Mouse (Mus musculus) lung, adult 2 months (tissue): Measurements from ENCODE around the gene Tex13c2. TPM values are rescaled to one million over a fixed set of nuclear protein-coding genes. Genes with fewer than 3 reads are reported as not detected.

Experiments used
- DNase-seq: peaks from one replicate; pipeline ENCODE4 v3.0.0; 2022
- H3K4me1 ChIP-seq: fragments of 200-500 bp; 2 replicates; pipeline ENCODE4 v1.6.1; 2011; ENCODE audit warnings: low read length; ENCODE audit not compliant: control insufficient read depth, insufficient read depth
- H3K4me3 ChIP-seq: fragments of 200-500 bp; replicated peaks from 2 replicates; pipeline ENCODE3; 2011; ENCODE audit warnings: low read depth, mild to moderate bottlenecking, control low read depth, low read length; ENCODE audit errors: extremely low read depth
- CTCF ChIP-seq: fragments of 200-500 bp; IDR thresholded peaks from 2 replicates; pipeline ENCODE4 v1.5.1; 2011; ENCODE audit warnings: mild to moderate bottlenecking, low read length, control low read depth; ENCODE audit not compliant: insufficient read depth
- POLR2A ChIP-seq: fragments of 200-500 bp; IDR thresholded peaks from 2 replicates; pipeline ENCODE4 v1.6.1; 2011; ENCODE audit warnings: low read depth, mild to moderate bottlenecking, control low read depth, low read length, borderline replicate concordance; ENCODE audit errors: extremely low read depth
- WGBS: fragments of 180-500 bp; shearing (Covaris S2); methylation state at CpG from one replicate; pipeline ENCODE4 v1.1.7; 2018; 5-methylcytosine and 5-hydroxymethylcytosine counted together
- polyA plus RNA-seq: library from polyadenylated mRNA; depleted of rRNA; stranded (reverse); fragments of >200 nt; gene quantifications from 2 replicates; pipeline ENCODE4 v1.2.3, GENCODE M21; 2012; rRNA removed

Tex13c2 gene
- polyA plus RNA-seq, 1 experiment, result not detected

- no peak for DNase-seq
- no peak for TF ChIP-seq CTCF
- TF ChIP-seq POLR2A, result no peak
- WGBS, result 76% methylated on average over 4 of the region's 4 CpGs
Measured at GRCm38 (mm10) chrX:42530703-42531102, 41.2 kb downstream of the Tex13c2 start.

GRCm38 (mm10) chrX:42540030-42540755, 50.7 kb downstream of the Tex13c2 start:
- no peak for TF ChIP-seq POLR2A
- TF ChIP-seq CTCF, result no peak

More at GRCm38 (mm10) chrX:42530703-42531102, 41.2 kb downstream of the Tex13c2 start:
- H3K4me3 ChIP-seq, result no peak overlapping the region
- no peaks in the 10 kb centered on the region for H3K4me1 ChIP-seq

GRCm38 (mm10) chrX:42540756-42541053, 51.2 kb downstream of the Tex13c2 start:
- peak overlapping the region; percentile 58 for H3K4me3 ChIP-seq
- WGBS, result 25% methylated on average over 5 of the region's 5 CpGs
- DNase-seq, result peak; percentile 25
- H3K4me1 ChIP-seq, result no peaks in the 10 kb centered on the region; the same call in 1 of the 2 replicates
- TF ChIP-seq POLR2A (no peak), CTCF (peak; percentile 16; the same call in 1 of the 2 replicates)

More at GRCm38 (mm10) chrX:42540030-42540755, 50.7 kb downstream of the Tex13c2 start:
- peak; percentile 2 for DNase-seq
- WGBS, result 24% methylated on average over 3 of the region's 3 CpGs
- Histone ChIP-seq H3K4me1 (no peaks in the 10 kb centered on the region; the same call in 1 of the 2 replicates), H3K4me3 (peak overlapping the region; percentile 58)

Other genes with a start within 250 kb of the Tex13c2 start
- 0.50 and 0.82 TPM in 2 replicates for gene Sh2d1a, start 12.8 kb downstream of the Tex13c2 start, polyA plus RNA-seq